Mouse (Mus musculus) cerebellum, adult 11 months (tissue): Measurements from ENCODE around the gene Megf9.

ENCODE experiments used
- DNase-seq: peaks from one replicate; pipeline ENCODE4 v3.0.0; 2022

The Megf9 gene

DNA sequence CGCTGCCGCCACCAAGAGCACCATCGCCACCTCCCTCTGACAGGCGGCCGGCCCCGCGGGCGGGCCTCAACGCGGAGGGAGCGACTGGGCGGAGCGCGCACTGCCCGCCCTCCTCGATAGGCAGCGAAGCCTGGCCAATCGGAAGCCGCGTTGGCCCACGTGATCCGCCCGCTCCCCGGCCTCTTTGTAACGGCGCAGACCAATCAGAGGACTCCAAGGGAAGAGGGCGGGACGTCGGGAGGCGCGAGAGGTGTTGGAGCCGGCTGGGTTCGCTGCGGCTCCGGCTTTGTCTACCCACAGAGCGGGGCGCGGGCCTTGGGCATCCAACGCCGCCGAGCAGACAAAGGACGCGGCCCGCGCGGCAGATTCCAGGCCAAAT, at the start of gene Megf9:
TSS of gene Megf9 (minus strand) at position 105 of the 379 bp plus-strand sequence.
- DNase-seq, result peak; percentile 98

DNA sequence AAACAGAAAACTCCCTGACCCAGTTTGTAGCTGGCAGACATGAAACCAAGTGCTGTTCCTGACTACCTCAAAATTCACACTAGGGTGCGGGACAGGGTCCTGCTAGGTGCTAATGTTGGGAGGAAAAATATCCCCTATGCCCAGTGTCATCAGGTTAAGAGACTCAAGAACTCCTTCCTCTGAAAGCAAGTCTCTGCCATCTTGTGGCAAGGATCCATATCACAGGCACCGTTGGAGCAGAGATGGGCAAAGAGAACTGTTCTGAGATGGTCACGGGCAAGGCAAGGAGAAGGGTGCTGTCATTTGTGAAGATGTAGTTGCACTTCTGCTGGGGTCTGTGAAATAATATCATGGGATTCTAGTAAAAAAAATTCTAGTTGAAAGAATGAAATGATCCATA, 44.9 kb upstream of the Megf9 start:
- peak; percentile 22 for DNase-seq

DNA sequence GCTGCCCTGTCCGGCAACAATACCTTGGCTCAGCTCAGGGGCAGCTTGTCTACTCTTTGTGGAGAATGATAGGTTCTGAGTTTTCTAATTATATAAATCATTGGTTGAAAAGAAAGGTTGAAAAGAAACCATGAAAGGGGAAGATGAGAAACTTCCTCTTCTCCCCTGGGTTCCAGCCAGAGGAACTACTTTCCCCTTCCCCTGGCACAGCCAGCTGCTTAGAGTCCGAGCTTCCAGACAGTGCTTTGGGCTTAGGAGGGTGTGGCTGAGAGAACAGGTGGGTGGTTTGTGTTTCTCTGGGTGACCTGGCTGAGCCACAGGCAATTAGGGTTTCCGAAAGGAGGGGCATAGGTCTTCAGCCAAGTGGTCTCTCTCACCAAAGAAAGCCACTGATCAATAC, 43.5 kb upstream of the Megf9 start:
- DNase-seq, result no peak

DNA sequence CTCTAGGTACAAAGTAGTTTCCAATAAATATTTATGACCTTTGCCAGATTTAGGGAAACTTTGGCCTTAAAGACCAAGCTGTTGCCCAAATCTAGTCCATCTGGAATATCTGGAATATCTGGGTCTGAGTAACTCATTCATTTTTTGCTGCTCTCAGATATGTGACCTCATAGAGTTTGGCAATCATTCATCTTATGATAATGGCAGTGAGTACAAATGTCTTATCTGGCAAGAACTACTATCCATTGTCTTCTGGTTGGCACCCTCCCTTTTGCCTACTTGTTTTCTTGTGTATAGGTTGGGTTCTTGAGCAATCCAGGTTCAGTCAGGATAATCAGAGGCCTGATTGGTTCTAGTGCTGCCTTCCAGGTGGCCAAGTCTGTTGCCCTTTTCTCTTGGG, 41.3 kb upstream of the Megf9 start:
- no peak for DNase-seq

DNA sequence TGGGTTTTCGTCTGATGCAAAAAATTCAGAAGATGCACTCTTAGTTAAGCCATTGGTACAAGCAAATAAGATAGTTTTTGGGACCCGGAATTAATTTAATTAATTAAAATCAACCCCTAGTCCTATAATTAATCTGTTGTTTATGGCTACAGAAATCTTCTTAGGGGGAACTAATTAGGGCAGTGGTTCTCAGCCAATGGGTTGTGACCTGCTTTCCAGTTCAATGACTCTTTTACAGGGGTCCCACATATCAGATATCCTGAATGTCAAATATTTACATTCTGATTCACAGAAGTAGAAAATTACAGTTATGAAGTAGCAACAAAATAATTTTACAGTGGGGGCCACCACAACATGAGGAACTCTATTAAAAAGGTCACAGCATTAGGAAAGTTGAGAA, 39.1 kb upstream of the Megf9 start:
- DNase-seq, result no peak

DNA sequence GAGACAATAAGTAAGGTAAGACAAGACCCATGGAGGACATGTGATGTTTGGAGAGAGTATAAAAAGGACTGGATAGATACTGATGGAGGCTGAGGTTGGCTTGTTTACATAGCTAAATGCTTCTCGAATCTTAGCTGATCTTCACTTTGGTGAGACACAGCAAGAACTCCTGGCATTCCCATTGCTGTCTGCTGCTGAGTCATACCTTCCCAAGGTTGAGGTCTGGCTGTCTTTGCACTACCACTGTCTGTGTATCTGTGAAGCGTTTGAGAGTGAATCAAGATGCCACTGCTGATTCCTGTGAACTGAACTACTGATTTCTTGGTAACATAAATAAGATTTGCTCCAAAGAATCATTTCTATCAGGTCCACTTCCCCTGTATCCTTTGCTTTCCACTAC, 19.1 kb upstream of the Megf9 start:
- no peak for DNase-seq

DNA sequence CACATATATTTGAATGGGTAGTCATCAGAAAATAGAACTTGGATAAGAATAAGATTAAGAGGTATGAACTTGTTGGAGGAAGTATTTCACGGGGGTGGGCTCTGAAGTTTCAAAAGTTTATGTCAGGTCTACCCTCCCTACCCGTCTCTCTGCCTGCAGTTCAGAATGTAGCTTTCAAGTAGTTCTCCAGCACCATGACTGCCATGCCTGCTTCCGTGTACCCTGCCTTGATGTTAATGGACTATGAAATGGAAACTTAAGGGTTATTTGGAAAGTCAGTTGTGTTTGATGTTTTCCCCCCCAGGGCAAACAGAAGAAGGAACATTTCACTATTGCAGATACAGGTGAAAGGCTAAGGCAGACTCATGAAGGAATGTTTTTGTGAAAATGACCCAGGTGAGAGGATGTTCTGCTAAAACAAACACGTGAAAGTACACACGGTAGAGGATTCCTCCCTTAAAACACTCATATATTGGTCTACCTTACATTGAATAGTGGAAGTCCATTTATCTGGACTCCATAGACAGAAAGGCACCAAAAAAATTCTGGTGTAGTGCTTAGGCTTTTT, 18.5 kb upstream of the Megf9 start:
- no peak for DNase-seq

DNA sequence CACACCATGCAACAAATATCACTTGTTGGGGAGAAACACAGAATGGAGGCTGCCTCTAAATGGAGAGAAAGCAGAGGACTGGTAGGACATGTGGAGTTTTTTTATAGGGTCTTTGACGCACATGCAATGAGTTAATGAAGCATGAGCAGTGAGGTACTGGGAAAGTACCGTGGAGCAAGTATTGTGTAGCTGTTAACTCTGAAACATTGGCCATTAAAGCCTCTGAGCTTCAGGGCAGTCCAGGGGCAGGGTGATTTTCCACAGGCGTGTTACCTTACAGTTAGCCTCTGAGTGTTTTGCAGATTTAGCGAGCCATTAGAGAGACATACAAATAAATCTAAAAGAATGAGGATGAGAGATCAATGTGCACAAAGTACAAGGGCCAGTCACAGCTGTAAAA, 17.3 kb upstream of the Megf9 start:
- no peak for DNase-seq

DNA sequence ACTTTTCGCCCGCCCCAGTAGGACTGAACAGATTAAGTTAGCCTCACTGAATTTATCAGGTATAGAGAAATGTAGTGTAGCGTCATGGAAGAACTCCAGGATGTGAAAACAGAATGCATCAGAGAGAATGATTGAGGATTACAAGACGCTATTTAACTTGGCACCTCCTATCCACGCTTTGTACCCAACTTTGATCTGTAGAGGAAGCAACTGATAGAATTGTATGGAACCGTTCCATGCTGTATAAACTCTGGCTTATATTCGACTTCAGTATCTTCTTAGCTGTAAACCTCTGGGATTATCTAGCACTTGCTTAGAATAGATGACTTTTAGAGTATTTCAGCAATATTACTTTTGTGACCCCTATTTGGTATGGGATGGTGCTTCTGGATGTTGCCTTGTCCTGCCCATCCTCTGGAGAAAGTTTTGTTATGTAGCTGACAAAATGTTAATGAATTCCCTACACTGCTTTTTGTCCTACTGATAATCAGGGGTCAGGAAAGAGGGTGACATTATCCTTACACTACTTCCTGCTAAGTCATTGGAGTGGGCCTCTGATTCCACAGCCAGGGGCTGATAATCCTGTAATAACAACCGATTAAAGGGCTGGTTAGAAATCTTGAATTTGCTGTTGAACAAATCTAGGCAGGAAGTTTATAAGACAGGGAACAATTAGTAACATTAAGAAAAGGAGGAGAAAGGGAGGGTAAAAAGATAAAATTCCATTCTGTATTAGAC, 12.8 kb upstream of the Megf9 start:
- no peak for DNase-seq

DNA sequence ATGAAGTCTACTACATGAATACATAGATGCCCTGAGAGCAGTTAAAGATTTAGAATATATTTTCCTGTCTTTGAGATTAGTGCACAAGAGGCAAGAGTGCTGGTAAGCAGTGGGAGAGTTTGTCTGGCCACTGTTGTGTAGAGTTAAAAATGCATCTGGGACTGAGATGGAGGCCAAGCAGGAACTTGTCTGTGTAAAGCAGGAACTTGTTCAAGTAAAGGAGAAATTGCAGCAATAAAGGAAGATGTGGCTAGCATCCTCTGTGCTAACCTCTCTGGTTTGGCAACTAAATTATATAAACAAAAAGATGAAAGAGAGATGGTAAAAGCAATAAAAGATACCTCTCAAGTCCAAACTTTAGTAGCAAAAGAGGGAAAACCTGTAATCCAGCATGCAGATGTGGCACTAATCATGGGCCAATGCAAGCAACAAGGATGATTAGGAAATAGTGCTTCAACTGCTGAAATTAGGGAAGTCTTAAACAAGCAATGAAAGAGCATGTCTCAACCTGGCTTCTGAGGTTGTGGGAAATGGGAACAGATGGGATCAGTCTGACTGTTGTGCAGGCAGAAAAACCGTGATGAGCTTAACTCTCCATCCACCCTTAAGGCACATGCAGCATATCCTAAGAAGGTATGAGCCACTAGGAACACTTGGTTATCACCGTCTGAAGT, 11.2 kb upstream of the Megf9 start:
- no peak for DNase-seq

DNA sequence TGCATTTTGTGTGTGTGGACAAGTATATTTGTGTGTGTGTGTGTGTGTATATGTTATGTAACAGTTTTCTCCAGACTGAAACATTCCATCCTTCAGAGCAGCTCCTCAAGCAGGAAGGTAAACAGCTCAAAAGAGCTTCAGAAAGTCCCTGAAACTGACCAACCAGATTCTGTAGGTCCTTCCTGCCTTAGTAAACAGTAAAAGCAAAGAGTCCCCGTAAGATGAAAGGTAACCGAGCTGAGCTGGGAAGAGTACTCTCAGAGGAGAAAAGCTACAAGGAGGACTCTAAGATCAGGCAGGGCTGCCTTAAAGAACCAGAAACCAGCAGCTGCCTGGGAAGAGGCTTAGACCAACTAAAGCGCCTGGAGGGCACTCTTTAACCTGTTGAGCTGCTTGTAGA, 9.6 kb upstream of the Megf9 start:
- DNase-seq, result no peak

DNA sequence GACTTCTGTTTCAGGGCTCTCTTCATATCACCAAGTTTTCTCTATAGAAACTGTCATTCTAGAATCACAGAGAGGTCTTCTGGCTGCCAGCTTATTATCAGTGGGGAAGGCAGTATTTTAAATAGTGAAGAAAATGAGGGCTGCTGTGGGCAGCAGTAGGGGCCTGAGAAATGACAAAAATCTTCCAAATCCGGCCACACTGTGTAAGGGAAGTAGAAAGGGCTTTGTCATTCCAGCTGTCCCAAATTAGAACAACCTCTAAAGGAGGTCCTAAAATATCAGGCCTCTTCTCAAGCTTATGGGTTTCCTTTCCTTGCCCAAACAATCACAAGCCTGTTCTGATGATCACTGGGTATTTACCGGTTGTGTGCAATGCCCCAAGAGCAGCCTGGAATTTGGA, 7.6 kb upstream of the Megf9 start:
- DNase-seq, result no peak

DNA sequence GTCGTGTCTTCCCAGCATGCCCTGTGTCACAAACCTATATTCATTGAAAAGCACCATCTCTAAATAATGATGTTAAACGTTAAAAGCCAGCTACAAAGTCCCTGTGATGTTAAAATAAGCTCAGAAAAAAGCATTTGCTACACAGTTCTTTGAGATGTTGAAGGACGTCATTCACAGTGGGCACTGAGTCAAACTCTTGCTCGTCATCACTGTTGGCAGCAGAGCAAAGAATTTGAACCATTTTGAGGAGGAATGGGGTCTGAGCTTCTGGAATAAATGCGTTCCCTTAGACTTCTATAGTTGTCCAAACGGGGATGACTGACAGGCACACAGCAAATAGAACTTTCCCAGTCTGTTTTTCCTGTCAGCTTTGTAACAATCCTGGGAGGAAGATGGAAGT, 5.9 kb upstream of the Megf9 start:
- no peak for DNase-seq

DNA sequence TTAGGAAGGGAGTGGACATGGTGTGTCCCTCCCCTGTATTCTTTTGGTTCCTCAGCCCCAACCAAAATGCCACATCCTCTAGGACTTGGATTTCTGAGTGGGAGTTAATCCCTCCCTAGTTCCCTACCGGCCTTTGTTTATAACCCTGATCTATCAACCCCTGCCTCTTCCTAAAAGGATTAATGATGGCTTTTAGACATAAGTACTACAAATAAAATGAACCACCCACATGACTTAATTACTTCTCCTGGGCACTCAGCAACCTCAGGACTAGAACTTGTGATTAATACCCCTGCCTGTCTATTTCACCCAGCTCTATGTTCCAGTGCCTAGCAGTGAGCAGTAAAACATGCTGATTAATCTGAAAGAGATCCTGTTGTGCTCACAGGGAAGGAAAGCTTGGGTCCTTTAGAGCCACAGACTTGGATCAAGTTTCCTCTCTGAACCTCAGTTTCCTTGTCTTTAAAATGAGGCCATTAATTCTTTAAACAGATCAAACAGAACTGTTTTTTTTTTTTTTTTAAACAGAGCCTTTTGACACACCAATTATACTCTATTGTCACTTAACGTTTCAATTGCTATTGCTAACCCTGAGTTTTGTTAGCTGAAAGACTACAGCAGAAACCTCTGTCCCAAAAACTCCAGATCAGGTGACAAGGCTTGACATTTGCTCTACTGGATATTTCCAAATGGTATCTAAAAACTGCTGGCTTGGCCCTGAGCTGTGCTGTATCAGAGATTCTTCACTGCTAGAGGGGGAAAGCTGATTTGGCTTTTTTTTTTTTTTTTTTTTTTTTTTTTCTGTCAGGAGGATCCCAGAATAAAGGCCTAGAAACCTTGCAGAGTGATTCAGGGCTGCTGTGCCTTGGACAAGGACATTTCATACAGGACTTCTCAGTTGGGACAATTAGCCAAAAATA, 2.1 kb upstream of the Megf9 start:
- DNase-seq, result no peak

DNA sequence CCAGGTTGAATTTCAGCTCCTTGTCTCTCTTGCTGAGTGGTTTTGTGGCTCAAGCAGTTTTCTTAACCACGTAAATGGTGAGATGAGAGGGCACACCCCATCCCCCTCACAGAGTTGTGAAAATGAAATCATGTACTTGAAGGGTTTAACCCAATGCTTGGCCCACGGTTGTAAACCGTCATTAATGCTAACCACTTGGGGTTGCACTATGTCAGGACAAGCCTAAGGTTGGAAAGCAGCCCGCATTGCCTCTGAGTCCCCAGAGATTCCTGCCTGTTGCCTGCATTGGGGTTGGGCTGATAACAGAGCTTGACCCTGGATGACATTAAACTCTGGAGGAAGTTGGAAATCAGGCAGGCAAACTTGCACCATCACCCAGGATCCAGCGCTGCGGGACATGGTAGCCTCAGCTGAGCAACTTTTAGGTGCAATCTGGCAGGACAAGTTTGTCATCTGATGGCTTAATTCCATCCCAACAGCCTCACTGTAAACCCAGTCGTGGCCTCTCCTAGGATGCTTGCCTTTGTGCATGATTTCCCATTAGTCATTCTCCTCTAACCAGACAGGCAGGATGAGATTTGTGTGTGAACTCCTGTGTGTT, 1.0 kb upstream of the Megf9 start:
- peak; percentile 37 for DNase-seq

DNA sequence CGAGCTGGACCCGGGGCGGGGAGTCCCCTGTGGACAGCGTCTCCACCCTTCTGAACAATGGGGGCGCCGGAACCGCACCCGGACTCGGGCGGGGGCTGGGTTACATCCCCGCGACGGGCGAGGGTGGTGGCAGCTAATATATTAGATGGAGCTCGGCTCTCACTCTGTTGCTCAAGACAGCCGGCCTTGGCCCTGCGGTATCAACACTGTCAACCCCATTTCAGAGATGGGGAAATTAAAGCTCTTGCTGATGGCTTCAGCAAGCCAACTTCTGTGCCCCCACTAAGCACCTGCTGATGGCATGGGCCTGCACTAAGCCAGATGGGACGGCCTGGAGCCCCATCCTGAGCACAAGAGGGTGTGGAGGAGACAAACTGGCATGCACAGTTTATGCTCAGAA, 494 bp upstream of the Megf9 start:
- DNase-seq, result no peak

DNA sequence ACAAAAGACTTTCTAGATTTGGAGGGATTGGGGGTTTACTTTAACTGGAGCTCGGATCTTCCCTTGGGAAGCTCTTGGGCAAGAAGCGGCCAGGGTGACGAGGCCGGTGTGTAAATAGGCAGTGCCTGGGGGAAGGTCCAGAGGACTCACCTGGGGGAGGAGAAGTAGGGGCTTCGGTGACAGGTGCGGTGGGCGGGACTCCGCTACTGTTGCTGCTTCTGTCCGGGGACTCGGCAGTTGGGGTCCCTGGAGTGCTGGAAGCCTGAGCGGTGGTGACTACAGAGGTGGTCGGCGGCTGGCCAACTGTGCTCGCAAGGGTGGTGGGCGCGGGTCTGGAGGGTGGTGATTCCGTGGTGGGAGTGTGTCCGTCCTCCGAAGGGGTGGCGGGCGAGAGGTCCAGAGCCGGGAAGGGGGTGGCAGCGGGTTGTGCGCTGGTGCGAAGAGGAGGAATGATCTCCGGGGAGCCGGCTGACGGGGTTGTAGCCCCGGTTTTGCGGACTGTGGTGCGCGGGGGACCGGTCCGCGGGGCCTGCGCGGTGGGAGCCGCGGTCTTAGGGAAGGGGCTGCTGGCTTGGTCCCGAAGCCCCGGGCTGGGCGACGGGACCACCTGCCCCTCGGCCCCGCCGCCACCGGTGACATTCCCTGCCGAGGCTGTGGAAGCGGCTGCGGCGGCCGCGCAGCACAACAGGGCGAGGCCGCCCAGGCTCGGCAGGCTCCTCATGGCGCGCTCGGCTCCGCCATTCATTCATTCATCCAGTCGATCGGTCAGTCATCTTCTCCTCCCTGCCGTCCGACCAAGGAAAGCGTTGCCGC, 511 bp downstream of the Megf9 start:
- peak; percentile 61 for DNase-seq

DNA sequence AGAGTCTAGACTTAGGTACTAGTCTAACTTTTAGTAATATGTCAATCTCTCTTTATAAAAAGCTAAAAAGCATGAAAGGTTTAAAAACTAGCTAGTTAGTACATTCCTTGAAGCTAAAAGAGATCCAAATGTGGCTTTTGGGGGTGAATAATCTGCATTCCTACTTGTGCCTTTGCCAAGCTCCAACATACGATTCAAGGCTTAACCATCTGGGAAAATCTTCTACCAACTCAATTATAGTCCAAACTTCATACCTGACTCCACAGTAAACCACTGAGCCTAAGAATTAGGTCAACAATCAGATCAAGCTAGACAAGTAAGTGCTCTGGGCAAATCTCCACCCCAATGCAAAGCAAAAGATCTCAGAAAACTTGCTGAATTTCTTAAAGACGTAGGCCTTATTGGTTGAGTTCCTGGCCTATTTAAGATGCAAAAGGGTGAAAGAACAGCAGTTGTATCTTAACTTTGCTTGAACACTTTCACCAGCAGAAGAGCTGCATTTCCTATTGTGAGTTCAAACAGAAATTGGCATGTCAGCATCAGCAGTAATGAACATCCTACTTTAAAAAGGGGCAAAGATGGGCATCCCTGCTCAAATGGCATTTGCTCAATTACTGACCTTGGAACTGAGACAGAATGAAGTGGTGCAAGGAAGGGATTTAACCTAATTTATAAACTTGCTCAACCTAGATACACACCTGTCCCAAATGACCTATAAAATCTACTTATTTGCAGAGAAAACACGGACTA, 1.6 kb downstream of the Megf9 start:
- no peak for DNase-seq

DNA sequence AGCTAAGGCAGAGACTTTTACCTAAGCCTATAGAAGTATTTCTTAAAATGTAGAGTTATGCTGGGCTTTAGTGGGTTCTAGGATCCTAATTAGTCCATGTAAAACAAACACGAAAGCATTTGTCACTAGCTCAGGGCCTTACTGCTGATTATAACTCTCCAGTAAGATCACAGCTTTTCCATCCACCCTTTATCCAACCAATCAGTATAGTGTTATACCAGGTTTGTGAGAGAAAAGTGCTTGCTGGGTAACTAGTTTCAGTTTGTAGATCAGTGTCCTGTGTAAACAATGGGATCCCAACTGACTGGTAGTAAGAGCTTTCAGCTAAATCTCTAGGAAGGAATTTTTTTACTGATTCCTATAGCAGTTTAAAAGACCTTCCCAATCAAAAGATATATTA, 3.8 kb downstream of the Megf9 start:
- DNase-seq, result no peak

DNA sequence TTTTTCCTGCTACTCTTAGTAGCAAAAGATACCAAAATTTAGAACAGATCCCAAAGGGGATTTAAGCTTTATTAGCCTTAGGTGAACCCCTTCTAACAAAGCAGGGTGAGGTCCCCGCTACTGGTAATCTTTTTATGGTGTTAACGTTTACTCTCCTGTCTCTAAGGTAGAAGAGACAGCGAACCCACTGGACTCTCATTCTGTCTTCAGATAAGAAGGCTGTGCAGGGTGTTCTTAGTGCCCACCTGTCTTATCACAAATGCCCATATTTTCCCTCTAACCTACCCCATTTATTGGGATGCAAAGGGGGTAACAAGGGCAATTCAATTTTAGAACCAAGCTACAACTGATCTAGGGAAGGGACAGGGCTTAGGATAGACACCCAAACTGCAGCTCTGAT, 6.2 kb downstream of the Megf9 start:
- no peak for DNase-seq

DNA sequence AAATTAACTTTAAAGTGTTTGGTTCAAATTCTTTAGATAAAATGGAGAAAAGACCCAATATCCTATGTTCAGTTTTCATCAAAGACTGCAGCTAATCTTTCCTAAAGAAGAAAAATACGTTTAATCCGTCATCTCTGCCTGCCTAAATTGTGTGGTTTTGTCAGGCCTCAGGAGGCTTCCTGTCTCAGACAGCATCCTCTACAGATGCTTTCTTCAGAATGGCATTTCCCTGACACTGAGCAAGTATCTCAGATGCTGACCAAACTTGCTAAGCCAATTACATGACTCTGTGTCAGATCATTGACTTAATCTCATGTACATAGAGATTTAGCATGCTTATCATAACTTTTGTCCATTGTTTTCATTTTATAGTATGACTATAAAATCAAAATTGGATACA, 11.4 kb downstream of the Megf9 start:
- no peak for DNase-seq
